Mouse (Mus musculus) midbrain, embryonic 13.5 days (tissue): ENCODE measurements around the gene Prkab1. TPM values are rescaled to one million over a fixed set of nuclear protein-coding genes. Genes with fewer than 3 reads are reported as not detected.
A peak's percentile ranks its signal among the peaks of the same experiment; 100 is the strongest.

Experiments used
- ATAC-seq: fragments of 200-750 bp; cut with Nextera tagmentation; 2 replicates; pipeline ENCODE4 v1.8.0; 2017; ENCODE audit warnings: mild to moderate bottlenecking, moderate TSS enrichment, moderate library complexity
- H3K27ac ChIP-seq: fragments of 300-500 bp; sonication (generic); 2 replicates; pipeline ENCODE4 v1.5.1; 2015; ENCODE audit warnings: inconsistent platforms, mild to moderate bottlenecking, moderate library complexity
- H3K27me3 ChIP-seq: fragments of 300-500 bp; sonication (generic); 2 replicates; pipeline ENCODE4 v1.6.1; 2015; ENCODE audit warnings: mild to moderate bottlenecking, inconsistent platforms
- H3K36me3 ChIP-seq: fragments of 300-500 bp; sonication (generic); 2 replicates; pipeline ENCODE4 v1.6.1; 2015; ENCODE audit warnings: mild to moderate bottlenecking, inconsistent platforms
- H3K4me1 ChIP-seq: fragments of 300-500 bp; sonication (generic); replicated peaks from 2 replicates; pipeline ENCODE4 v1.6.1; 2015; ENCODE audit warnings: inconsistent platforms
- H3K4me2 ChIP-seq: fragments of 300-500 bp; sonication (generic); replicated peaks from 2 replicates; pipeline ENCODE4 v1.6.1; 2015; ENCODE audit warnings: moderate library complexity, mild to moderate bottlenecking, inconsistent platforms
- H3K4me3 ChIP-seq: fragments of 300-500 bp; sonication (generic); replicated peaks from 2 replicates; pipeline ENCODE4 v1.5.1; 2015; ENCODE audit warnings: mild to moderate bottlenecking, inconsistent platforms
- H3K9ac ChIP-seq: fragments of 300-500 bp; sonication (generic); replicated peaks from 2 replicates; pipeline ENCODE4 v1.6.1; 2015; ENCODE audit warnings: mild to moderate bottlenecking, inconsistent platforms
- H3K9me3 ChIP-seq: fragments of 300-500 bp; sonication (generic); 2 replicates; pipeline ENCODE4 v1.6.1; 2016; ENCODE audit warnings: mild to moderate bottlenecking, inconsistent platforms
- WGBS: fragments of 180-500 bp; shearing (Covaris S2); methylation state at CpG from one replicate; pipeline ENCODE4 v1.1.7; 2015; 5-methylcytosine and 5-hydroxymethylcytosine counted together
- polyA plus RNA-seq: library from polyadenylated mRNA; unstranded; fragments of >200 nt; fragmentation: Nextera tagmentation; extraction: Ambion mirVana; gene quantifications from 2 replicates; pipeline ENCODE4 v1.2.1, GENCODE M21; 2015

Gene Prkab1
- polyA plus RNA-seq, 1 experiment from 2014 or later: 55.5 TPM

DNA sequence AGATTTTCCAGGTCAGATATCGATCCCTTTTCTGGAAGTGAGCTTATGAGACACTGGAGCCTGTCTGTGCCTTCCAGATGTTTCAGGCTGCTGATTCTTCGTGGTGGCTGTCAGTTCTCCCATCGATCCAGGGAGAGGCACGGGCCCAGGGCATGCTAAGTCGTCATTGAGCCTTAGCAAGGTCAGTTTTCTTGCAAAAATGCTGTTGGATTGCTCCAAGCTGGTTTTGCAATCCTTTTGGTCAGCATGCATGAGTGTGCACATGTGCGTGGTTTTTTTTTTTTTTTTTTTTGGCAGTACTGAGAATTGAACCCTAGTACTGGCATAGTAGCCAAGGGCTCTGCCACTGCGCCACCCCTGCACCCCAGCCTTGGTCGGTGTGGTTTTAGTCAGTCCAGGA lies 21.2 kb downstream of the Prkab1 start:
- Histone ChIP-seq H3K36me3 (0 out of 2 replicates have a peak, but pooled peaks cover 9% of the 10 kb centered on the region), H3K27me3 (no peaks in the 10 kb centered on the region), H3K27ac (no peak overlapping the region), H3K4me2 (no peak overlapping the region), H3K9ac (no peak overlapping the region), H3K4me1 (no peaks in the 10 kb centered on the region), H3K9me3 (no peaks in the 10 kb centered on the region), H3K4me3 (no peak overlapping the region)
- no peak for ATAC-seq
- 86% methylated on average over 8 of the region's 8 CpGs for WGBS

DNA sequence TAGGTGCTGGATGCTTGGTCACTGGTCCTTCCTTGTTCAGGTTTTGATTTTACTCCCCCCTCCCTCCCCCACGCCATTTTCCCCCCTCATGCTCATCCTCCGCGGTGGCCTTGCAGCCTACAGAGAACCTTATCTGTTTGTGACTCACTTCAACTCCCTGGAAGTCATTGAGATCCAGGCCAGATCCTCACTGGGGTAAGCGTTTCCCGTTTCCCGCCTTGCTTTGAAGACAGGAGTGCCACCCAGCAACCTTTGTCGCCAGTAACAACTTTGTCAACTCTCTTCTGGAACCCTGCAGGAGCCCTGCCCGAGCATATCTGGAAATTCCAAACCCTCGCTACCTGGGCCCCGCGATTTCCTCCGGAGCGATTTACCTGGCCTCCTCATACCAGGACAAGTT lies 26.9 kb downstream of the Prkab1 start:
- ATAC-seq: no peak
- H3K4me3 ChIP-seq: no peak overlapping the region

DNA sequence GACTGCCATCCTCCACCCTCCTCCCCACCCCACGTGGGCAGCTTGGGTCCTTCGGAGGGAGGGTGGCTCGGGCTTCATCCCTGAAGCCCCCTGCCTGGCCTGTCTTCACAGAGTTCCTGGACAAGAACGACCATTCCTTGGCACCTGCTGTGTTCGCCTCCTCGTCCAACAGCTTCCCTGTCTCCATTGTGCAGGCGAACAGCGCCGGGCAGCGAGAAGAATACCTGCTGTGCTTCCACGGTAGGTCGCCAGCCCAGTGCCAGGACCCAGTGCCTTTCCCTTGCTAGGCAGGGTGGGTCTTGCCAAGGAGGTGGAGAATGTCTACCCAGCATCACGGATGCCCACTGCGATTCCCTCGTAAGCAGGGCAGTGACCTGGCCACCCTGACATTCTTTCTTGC lies 30.2 kb downstream of the Prkab1 start:
- 0 out of 2 replicates have a peak, but pooled peaks cover 4% of the 10 kb centered on the region for H3K9me3 ChIP-seq
- no peak overlapping the region for H3K4me3 ChIP-seq
- H3K4me2 ChIP-seq: no peak overlapping the region
- 86% methylated on average over 15 of the region's 15 CpGs for WGBS
- ATAC-seq: no peak
- H3K27me3 ChIP-seq: no peaks in the 10 kb centered on the region
- no peak overlapping the region for H3K27ac ChIP-seq
- H3K36me3 ChIP-seq: peaks cover 60% of the 10 kb centered on the region
- H3K4me1 ChIP-seq: no peaks in the 10 kb centered on the region
- no peak overlapping the region for H3K9ac ChIP-seq

More for the DNA sequence above, 26.9 kb downstream of the Prkab1 start:
- no peak overlapping the region for H3K27ac ChIP-seq
- H3K27me3 ChIP-seq: no peaks in the 10 kb centered on the region
- no peak overlapping the region for H3K9ac ChIP-seq
- no peak overlapping the region for H3K4me2 ChIP-seq
- no peaks in the 10 kb centered on the region for H3K4me1 ChIP-seq
- peaks cover 37% of the 10 kb centered on the region for H3K36me3 ChIP-seq
- H3K9me3 ChIP-seq: no peaks in the 10 kb centered on the region
- 81% methylated on average over 13 of the region's 13 CpGs for WGBS

DNA sequence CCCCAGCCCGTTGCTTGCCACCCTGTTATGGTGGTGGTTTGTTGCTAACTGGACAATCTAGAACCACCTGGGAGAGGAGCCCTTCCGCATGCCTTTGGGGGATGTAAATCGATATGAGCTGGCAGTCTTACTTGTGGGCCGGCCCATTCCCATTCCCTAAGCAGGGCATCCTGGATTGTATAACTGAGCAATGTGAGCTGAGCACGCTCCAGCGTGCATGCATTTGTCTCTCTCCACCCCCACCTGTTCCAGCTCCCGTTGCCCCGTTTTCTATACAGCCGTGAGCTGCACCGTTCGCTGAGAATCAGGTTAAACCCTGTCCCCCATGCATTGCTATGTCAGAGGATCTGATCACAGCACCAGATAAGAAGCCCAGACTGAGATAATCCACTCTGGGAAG lies 32.6 kb downstream of the Prkab1 start:
- H3K36me3 ChIP-seq: peaks cover 78% of the 10 kb centered on the region
- WGBS: 97% methylated on average over 11 of the region's 11 CpGs

DNA sequence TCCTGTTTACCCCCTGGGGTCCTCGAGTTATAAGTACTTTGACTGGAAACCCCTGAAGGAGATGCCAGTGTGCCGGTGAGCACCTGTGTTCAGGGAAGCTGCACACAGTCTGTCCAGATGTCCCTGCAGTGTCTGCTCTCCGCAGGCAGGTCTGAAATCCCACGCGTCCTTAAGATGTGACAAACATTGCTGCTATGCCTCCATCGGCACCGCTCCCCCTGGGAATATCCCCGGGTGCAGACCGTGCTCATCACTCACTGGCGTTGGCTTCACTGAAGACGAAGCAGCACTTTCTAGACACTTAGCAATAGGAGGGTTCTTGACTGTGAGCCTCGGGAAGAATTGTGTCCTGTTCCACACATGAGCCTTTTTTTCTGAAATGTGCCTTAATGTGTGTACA lies 37.0 kb downstream of the Prkab1 start:
- H3K36me3 ChIP-seq: peaks cover 80% of the 10 kb centered on the region
- no peak overlapping the region for H3K9ac ChIP-seq
- no peak overlapping the region for H3K4me3 ChIP-seq
- ATAC-seq: no peak
- no peaks in the 10 kb centered on the region for H3K4me1 ChIP-seq
- no peak overlapping the region; the same call in 1 of the 2 replicates for H3K27ac ChIP-seq
- no peak overlapping the region for H3K4me2 ChIP-seq
- H3K27me3 ChIP-seq: no peaks in the 10 kb centered on the region
- H3K9me3 ChIP-seq: 0 out of 2 replicates have a peak, but pooled peaks cover 4% of the 10 kb centered on the region
- 93% methylated on average over 12 of the region's 12 CpGs for WGBS

More for the DNA sequence above, 32.6 kb downstream of the Prkab1 start:
- Histone ChIP-seq H3K27ac (no peak overlapping the region), H3K27me3 (no peaks in the 10 kb centered on the region), H3K4me2 (no peak overlapping the region), H3K4me3 (no peak overlapping the region), H3K9me3 (0 out of 2 replicates have a peak, but pooled peaks cover 4% of the 10 kb centered on the region), H3K4me1 (no peaks in the 10 kb centered on the region), H3K9ac (no peak overlapping the region)
- no peak for ATAC-seq

DNA sequence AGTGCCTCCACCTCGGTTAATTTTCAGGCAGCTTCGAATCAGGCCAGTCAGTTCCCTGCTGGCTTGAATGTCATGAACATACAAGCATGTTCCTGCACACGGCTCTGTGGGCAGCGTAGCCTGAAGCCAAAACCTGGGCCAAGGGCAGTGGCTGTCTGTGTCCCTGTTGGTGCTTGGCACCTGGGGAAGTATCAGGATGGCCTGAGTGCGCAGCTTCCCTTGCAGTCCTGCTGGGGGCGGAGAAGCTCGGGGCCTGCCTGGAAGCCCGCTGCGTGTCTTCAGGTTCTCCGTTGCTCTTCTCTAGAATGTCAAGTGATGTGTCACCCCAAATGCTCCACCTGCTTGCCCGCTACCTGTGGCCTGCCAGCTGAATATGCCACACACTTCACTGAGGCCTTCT lies 39.2 kb downstream of the Prkab1 start:
- H3K27me3 ChIP-seq: no peaks in the 10 kb centered on the region
- no peak overlapping the region for H3K27ac ChIP-seq
- H3K9me3 ChIP-seq: no peaks in the 10 kb centered on the region
- H3K4me3 ChIP-seq: no peak overlapping the region
- no peak for ATAC-seq
- 98% methylated on average over 11 of the region's 11 CpGs for WGBS
- H3K9ac ChIP-seq: no peak overlapping the region
- peaks cover 64% of the 10 kb centered on the region for H3K36me3 ChIP-seq
- H3K4me2 ChIP-seq: no peak overlapping the region
- no peaks in the 10 kb centered on the region for H3K4me1 ChIP-seq

DNA sequence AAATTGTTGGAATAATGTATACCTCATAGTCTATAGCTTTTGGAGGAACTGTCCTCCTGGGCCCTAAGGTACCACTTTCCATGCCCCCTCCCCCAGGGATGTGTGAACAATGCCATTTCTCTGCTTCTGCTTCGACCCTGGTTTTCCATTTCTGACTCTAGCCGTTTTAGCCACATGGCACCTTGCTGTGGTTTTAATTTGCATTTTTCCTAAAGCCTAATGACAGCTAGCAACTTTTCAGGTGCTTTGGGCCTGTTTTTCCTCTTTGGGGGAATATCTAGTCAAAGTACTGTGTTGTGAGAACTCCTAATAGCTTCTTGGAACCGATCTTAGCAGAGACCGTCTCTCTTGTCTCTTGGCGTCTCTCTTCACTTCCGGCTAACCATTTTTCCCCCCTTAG lies 39.9 kb downstream of the Prkab1 start:
- Histone ChIP-seq H3K9ac (no peak overlapping the region), H3K4me2 (no peak overlapping the region), H3K4me3 (no peak overlapping the region), H3K36me3 (peaks cover 56% of the 10 kb centered on the region), H3K4me1 (no peaks in the 10 kb centered on the region), H3K9me3 (no peaks in the 10 kb centered on the region), H3K27ac (no peak overlapping the region), H3K27me3 (no peaks in the 10 kb centered on the region)
- 95% methylated on average over 6 of the region's 6 CpGs for WGBS
- no peak for ATAC-seq

DNA sequence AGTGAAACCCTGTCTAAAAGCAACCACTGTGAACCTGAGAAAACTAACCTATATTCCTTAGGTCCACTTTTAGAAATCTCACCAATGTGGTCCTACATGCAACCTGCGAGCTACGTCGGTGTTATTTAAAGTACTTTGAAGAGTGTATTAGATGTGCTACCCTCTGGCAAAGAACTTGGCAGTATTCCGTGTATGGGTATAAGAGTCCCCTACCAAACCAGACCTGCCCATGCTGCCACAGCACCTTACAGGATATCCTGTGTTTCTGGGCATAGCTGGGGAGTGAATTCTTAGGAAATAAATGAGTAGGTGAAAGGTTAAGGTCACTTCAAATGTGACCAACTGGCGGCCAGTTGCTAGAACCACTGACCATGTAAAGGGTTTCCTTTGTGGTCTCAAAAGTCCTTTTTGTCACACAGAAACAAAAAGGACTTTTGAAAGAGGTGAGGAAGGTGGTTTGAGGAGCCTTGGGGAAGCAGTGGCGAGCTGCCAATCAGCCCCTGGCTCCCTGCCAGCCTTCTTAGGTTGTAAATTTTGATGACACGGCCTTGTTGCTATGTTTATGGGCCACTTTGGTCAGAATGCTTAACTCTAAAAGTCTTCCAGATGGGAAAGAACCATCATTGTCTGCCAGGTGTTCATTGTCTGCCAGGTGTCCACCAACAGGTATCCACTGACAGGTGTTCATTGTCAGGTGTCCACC lies 41.5 kb downstream of the Prkab1 start:
- 80% methylated on average over 7 of the region's 7 CpGs for WGBS
- Histone ChIP-seq H3K4me2 (no peak overlapping the region), H3K27me3 (no peaks in the 10 kb centered on the region), H3K36me3 (peaks cover 41% of the 10 kb centered on the region), H3K9me3 (no peaks in the 10 kb centered on the region), H3K4me1 (0 out of 2 replicates have a peak, but pooled peaks cover 5% of the 10 kb centered on the region), H3K9ac (no peak overlapping the region), H3K4me3 (no peak overlapping the region), H3K27ac (no peak overlapping the region)
- no peak for ATAC-seq

DNA sequence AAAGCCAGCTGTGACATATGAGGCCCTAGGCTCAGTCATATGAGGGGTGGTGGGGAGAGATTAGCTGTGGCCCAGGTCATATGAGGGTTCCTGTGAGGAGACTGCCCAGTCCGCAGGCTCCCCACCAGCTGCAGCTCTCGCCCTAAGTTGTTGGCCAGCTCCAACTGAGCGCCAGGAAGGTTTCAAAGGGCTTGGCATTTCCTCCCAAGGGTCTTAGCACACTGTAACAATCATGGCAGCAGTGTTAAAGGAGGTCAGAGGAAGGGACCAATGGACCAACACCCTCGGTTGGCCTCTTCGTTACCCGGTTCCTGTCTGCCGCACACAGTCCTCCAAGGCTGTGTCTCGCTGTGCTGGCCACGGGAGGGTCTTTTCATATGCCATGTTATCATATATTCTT lies 43.8 kb downstream of the Prkab1 start:
- H3K9me3 ChIP-seq: no peaks in the 10 kb centered on the region
- no peak overlapping the region for H3K27ac ChIP-seq
- H3K4me2 ChIP-seq: no peak overlapping the region
- H3K36me3 ChIP-seq: peaks cover 27% of the 10 kb centered on the region
- 0 out of 2 replicates have a peak, but pooled peaks cover 5% of the 10 kb centered on the region for H3K4me1 ChIP-seq
- 88% methylated on average over 9 of the region's 9 CpGs for WGBS
- ATAC-seq: no peak
- no peak overlapping the region for H3K4me3 ChIP-seq
- H3K9ac ChIP-seq: no peak overlapping the region
- no peaks in the 10 kb centered on the region for H3K27me3 ChIP-seq

DNA sequence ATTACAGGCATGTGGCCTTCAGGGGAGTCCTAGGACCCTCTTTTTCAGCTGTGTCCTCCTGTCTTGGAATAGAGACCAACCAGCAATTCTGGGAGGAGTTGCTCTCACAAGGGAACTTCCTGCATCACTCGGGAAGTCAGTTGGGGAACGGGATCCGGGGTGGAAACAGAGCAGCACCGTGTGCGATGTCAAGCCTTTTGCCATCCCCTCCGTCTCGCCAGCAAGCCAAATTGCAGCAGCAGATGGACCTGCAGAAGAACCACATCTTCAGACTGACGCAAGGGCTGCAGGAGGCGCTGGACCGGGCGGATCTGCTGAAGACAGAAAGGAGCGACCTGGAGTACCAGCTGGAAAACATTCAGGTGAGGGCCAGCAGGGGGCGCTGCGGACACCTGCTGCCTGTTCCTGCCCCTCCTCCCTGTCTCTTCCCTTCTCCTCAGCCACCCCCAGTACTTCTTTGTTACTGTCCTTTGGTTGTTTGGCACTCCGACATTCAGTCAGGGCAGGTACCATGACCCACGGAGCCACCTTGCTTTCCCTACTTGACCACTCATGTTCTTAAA lies 45.1 kb downstream of the Prkab1 start:
- Histone ChIP-seq H3K27me3 (no peaks in the 10 kb centered on the region), H3K4me3 (no peak overlapping the region), H3K4me2 (no peak overlapping the region), H3K27ac (peak overlapping the region; percentile 7; the same call in 1 of the 2 replicates), H3K36me3 (peaks cover 26% of the 10 kb centered on the region; the same call in 1 of the 2 replicates), H3K9me3 (no peaks in the 10 kb centered on the region), H3K4me1 (0 out of 2 replicates have a peak, but pooled peaks cover 5% of the 10 kb centered on the region), H3K9ac (no peak overlapping the region)
- no peak for ATAC-seq
- WGBS: 58% methylated on average over 16 of the region's 16 CpGs

DNA sequence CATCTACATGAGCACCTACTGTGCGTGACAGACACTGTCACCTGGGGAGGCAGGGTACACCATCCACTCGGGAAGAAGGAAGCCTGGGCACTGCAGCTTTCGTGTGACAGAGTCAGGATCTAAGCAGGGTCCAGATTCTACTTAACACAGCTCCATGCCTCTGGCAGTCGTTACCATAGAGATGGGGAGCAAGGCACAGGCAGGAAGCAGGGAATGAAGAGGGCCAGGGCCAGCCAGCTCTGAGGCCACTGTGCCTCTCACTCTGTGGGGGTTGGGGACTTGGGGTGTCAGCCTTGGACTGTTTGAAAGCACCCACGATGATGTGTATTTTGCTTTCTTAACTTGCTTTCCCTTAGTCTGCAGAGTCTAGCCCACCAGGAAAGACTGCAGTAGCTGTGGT lies 46.1 kb downstream of the Prkab1 start:
- no peak overlapping the region for H3K4me2 ChIP-seq
- H3K9ac ChIP-seq: no peak overlapping the region
- peak; percentile 53; the same call in 1 of the 2 replicates for ATAC-seq
- H3K36me3 ChIP-seq: peaks cover 31% of the 10 kb centered on the region
- H3K9me3 ChIP-seq: no peaks in the 10 kb centered on the region
- no peak overlapping the region for H3K4me3 ChIP-seq
- no peaks in the 10 kb centered on the region for H3K27me3 ChIP-seq
- peak overlapping the region; percentile 11; the same call in 1 of the 2 replicates for H3K27ac ChIP-seq
- 51% methylated on average over 5 of the region's 5 CpGs for WGBS
- H3K4me1 ChIP-seq: 0 out of 2 replicates have a peak, but pooled peaks cover 5% of the 10 kb centered on the region

DNA sequence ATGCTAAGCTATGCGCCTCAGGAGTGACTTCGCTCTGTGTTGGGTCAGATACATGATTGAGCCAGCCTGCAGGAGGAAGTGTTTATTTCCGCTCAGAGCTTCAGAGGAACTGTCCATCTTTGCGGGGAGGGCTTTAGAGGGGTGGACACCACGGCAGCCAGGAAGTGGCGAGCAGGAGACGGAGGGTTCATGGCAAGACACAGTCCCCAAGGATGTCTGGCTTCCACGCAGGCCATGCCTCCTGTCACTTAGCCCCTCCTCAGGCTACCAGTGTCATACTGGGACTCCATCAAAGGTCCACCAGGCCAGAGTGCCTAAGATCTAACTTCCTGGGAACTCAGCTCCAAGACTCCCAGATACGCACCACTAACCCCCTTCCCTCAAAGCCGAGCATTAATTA lies 46.6 kb downstream of the Prkab1 start:
- WGBS: 76% methylated on average over 10 of the region's 10 CpGs
- Histone ChIP-seq H3K4me1 (0 out of 2 replicates have a peak, but pooled peaks cover 5% of the 10 kb centered on the region), H3K9ac (no peak overlapping the region), H3K4me3 (no peak overlapping the region), H3K4me2 (no peak overlapping the region), H3K27me3 (no peaks in the 10 kb centered on the region), H3K27ac (peak overlapping the region; percentile 11; the same call in 1 of the 2 replicates), H3K36me3 (peaks cover 29% of the 10 kb centered on the region), H3K9me3 (no peaks in the 10 kb centered on the region)
- ATAC-seq: no peak
